Mouse (Mus musculus): ENCODE data around the gene Tmem88b. TPM values are rescaled to one million over a fixed set of nuclear protein-coding genes. Genes with fewer than 3 reads are reported as not detected.

The Tmem88b gene
- polyA plus RNA-seq, 1 experiment from 2014 or later: 0.24 TPM

DNA sequence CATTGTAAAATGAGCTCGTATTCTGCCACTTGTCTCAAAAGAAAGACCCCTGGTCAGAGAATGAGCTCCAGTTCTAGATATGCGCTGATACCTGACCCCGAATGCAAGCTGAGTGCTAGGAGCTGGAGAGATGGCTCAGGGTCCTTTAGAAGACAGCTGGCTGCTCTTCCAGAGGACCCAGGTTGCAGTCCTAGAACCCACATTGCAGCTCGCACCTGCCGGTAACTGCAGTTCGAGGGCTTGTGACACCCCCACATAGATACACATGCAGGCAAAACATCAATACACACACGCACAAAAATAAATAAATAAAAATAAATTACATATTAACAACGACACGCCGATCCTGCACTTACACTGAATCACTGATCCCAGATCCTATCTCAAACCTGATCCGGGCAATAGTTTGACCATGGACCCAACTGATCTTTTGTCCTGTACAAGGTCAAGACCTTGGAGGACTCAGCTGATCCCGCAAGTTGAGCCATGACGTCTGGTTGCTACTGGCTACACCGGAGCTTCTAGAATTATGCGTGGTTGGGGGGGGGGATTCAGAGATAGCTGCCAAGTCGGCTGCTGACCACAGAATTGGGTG, 2.1 kb downstream of the Tmem88b start:
- peaks cover 28% of the 10 kb centered on the region for H3K4me1 ChIP-seq
- H3K9me3 ChIP-seq: no peaks in the 10 kb centered on the region
- no peaks in the 10 kb centered on the region for H3K36me3 ChIP-seq (replicated peaks)
- peak overlapping the region; percentile 77 for H3K4me3 ChIP-seq
- H3K27ac ChIP-seq: peak overlapping the region; percentile 94
- H3K27me3 ChIP-seq (ENCODE audit: poor library complexity, severe bottlenecking): peaks cover 19% of the 10 kb centered on the region
- DNase-seq (ENCODE audit: extremely low spot score, low spot score): no peak
- 48% methylated on average over 16 of the region's 16 CpGs for WGBS

DNA sequence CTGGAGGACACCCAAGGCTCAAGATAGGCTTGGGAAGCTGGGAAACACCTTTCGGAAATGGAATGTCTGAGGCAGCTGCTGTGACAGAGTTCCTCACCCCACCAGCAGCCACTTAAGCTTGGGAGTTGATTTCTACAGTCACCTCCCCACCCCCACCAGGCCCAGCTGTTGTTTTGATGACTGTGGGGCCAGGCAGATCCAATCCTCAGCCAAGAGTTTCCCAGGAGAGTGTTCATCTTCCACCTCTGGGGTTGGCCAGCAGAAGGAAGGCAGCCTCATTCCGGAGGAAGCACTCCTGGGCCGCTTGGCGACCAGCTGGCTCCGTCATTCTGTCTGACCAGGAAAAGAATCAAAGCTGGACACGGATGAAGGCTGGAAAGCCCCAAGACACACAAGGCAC, 4.8 kb downstream of the Tmem88b start:
- Histone ChIP-seq H3K27me3 (ENCODE audit: poor library complexity, severe bottlenecking) (peaks cover 20% of the 10 kb centered on the region), H3K9me3 (no peaks in the 10 kb centered on the region), H3K4me3 (no peak overlapping the region), H3K27ac (no peak overlapping the region), H3K4me1 (peaks cover 44% of the 10 kb centered on the region), H3K36me3 (replicated peaks) (no peaks in the 10 kb centered on the region)
- no peak for DNase-seq (ENCODE audit: extremely low spot score, low spot score)
- 46% methylated on average over 6 of the region's 6 CpGs for WGBS

DNA sequence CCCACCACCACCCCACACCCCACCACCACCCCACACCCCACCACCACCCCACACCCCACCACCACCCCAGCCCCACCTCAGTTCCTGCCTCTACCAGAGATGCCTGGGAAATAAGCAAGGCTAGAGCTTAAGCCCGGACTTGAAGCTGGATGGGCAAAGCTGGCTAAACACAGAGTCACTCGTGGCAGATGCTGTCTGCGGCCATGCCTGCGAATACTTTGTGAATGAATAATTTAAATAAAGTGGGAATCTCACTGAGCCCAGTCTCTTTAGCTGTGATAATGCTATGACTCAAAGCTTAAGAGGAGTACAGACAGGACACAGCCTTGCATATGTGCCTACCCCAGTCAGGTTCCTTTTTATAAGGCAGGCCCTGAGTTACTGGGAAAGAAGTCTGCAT, 6.2 kb downstream of the Tmem88b start:
- H3K36me3 ChIP-seq (replicated peaks): no peaks in the 10 kb centered on the region
- 88% methylated on average over 4 of the region's 4 CpGs for WGBS

GRCm38 (mm10) chr4:155777816-155778215, 7.9 kb downstream of the Tmem88b start:
- 89% methylated on average over 2 of the region's 2 CpGs for WGBS
- Histone ChIP-seq H3K4me1 (peaks cover 41% of the 10 kb centered on the region), H3K27ac (no peak overlapping the region)

More for the DNA sequence above, 6.2 kb downstream of the Tmem88b start:
- no peak overlapping the region for H3K27ac ChIP-seq
- peaks cover 22% of the 10 kb centered on the region for H3K27me3 ChIP-seq (ENCODE audit: poor library complexity, severe bottlenecking)
- no peaks in the 10 kb centered on the region for H3K9me3 ChIP-seq
- no peak for DNase-seq (ENCODE audit: extremely low spot score, low spot score)
- H3K4me1 ChIP-seq: peaks cover 45% of the 10 kb centered on the region
- no peak overlapping the region for H3K4me3 ChIP-seq

DNA sequence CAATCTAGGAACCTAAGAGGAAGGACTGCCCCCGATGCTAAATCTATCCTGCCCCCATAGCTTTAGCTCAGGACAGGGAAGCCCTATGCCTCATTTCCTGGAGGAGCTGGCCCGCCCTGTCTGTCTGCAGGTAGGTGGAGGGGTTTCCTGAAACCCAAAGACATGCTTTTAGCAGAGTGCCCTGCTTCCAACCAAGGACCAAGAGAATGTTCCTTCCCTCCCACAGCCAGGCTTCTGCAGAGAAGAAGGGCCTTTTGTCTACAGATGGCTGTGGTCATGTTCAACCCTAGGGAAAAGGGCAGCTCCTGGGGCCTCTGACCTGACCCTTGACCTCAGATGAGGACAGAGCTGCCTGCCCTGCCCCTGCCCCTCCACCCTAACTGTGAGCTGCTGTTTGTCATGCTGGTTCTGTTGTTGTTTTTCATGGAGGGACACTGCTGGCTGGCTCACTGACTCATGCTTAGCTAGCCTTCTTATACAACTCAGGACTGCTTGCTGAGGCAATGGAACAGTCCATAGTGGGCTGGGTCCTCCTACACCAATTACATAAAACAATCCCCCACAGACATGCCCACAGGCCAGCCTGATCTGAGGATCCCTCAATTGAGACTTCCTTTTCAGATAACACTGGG, 8.9 kb downstream of the Tmem88b start:
- no peak overlapping the region for H3K4me3 ChIP-seq
- H3K27ac ChIP-seq: peak overlapping the region; percentile 73
- peaks cover 41% of the 10 kb centered on the region for H3K4me1 ChIP-seq
- 58% methylated on average over 2 of the region's 2 CpGs for WGBS
- H3K9me3 ChIP-seq: no peaks in the 10 kb centered on the region
- DNase-seq (ENCODE audit: extremely low spot score, low spot score): no peak
- no peaks in the 10 kb centered on the region for H3K36me3 ChIP-seq (replicated peaks)
- peaks cover 48% of the 10 kb centered on the region for H3K27me3 ChIP-seq (ENCODE audit: poor library complexity, severe bottlenecking)

More at GRCm38 (mm10) chr4:155777816-155778215, 7.9 kb downstream of the Tmem88b start:
- Histone ChIP-seq H3K36me3 (replicated peaks) (no peaks in the 10 kb centered on the region), H3K4me3 (no peak overlapping the region), H3K27me3 (ENCODE audit: poor library complexity, severe bottlenecking) (peaks cover 38% of the 10 kb centered on the region), H3K9me3 (no peaks in the 10 kb centered on the region)
- no peak for DNase-seq (ENCODE audit: extremely low spot score, low spot score)

GRCm38 (mm10) chr4:155775855-155776254, 9.8 kb downstream of the Tmem88b start:
- H3K4me1 ChIP-seq: peaks cover 40% of the 10 kb centered on the region
- 93% methylated on average over 3 of the region's 3 CpGs for WGBS

DNA sequence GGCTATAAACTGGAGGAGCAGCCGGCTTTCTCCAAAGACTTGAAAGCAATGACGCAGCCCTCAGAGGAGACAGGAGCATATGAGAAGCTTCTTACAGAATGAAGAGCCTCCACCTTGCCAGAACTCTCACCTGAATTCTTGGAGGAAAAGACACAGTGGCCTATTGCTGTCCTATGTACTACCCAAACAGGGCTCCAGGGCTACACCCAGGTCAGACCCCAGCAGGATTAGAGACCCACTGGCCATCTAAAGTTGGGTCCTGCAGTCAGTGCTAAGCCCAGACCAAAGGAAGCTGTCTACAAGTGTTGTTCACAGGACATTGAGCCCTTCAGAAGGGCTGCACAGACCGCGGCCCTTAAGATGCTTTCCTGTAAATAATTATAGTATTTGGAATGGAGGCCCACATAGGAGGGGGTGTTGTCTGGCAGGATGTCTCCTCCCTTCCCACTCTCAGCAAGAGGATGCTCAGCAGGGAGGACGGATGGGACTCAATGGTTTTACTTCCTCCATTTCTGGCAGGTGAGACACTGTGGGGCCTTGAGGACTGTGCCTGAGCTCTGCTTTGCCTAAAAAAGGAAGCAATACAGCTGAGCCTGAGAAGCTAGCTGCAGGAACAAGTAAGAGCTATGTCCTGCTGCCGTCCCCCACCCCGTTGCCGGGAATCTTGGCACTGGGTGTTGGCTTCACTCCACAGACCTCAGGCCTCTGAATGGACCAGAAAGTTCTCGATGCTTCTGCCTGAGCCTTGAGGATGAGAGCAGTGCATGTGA, 10.5 kb downstream of the Tmem88b start:
- Histone ChIP-seq H3K36me3 (replicated peaks) (no peaks in the 10 kb centered on the region), H3K4me3 (peak overlapping the region; percentile 52), H3K9me3 (no peaks in the 10 kb centered on the region), H3K4me1 (peaks cover 44% of the 10 kb centered on the region), H3K27ac (peak overlapping the region; percentile 72), H3K27me3 (ENCODE audit: poor library complexity, severe bottlenecking) (peaks cover 61% of the 10 kb centered on the region)
- no peak for DNase-seq (ENCODE audit: extremely low spot score, low spot score)
- WGBS: 63% methylated on average over 9 of the region's 9 CpGs

More at GRCm38 (mm10) chr4:155775855-155776254, 9.8 kb downstream of the Tmem88b start:
- 0 out of 2 replicates have a peak overlapping the region, but pooled peaks have one; percentile 72 for H3K27ac ChIP-seq
- peaks cover 58% of the 10 kb centered on the region for H3K27me3 ChIP-seq (ENCODE audit: poor library complexity, severe bottlenecking)
- no peaks in the 10 kb centered on the region for H3K9me3 ChIP-seq
- no peak overlapping the region for H3K4me3 ChIP-seq
- no peak for DNase-seq (ENCODE audit: extremely low spot score, low spot score)
- H3K36me3 ChIP-seq (replicated peaks): no peaks in the 10 kb centered on the region

- Histone ChIP-seq H3K4me1 (peaks cover 53% of the 10 kb centered on the region), H3K27ac (peak within 1 kb of the TSS; percentile 72), H3K27me3 (ENCODE audit: poor library complexity, severe bottlenecking) (peaks cover 57% of the 10 kb centered on the region), H3K36me3 (replicated peaks) (no peaks in the 10 kb centered on the region), H3K4me3 (peak within 1 kb of the TSS; percentile 52), H3K9me3 (no peaks in the 10 kb centered on the region)
- peak; percentile 82 for DNase-seq (ENCODE audit: extremely low spot score, low spot score)
- WGBS: 2% methylated on average over 35 of the region's 35 CpGs
Measured at GRCm38 (mm10) chr4:155774280-155774754, 11.4 kb downstream of the Tmem88b start, which contains the start of gene Vwa1. Gene Vwa1 (minus strand): TSS chr4:155774698.

GRCm38 (mm10) chr4:155773335-155774078, 12.2 kb downstream of the Tmem88b start:
- Histone ChIP-seq H3K4me1 (peaks cover 60% of the 10 kb centered on the region), H3K9me3 (no peaks in the 10 kb centered on the region), H3K27ac (no peak overlapping the region), H3K27me3 (ENCODE audit: poor library complexity, severe bottlenecking) (peaks cover 57% of the 10 kb centered on the region), H3K4me3 (peak overlapping the region; percentile 52), H3K36me3 (replicated peaks) (no peaks in the 10 kb centered on the region)
- WGBS: 48% methylated on average over 5 of the region's 5 CpGs
- DNase-seq (ENCODE audit: extremely low spot score, low spot score): no peak

GRCm38 (mm10) chr4:155772786-155773185, 12.9 kb downstream of the Tmem88b start:
- no peak overlapping the region for H3K27ac ChIP-seq

GRCm38 (mm10) chr4:155771706-155772105, 14.0 kb downstream of the Tmem88b start:
- no peak for DNase-seq (ENCODE audit: extremely low spot score, low spot score)
- Histone ChIP-seq H3K27ac (no peak overlapping the region), H3K27me3 (ENCODE audit: poor library complexity, severe bottlenecking) (peaks cover 57% of the 10 kb centered on the region), H3K4me3 (no peak overlapping the region), H3K36me3 (replicated peaks) (no peaks in the 10 kb centered on the region), H3K4me1 (peaks cover 49% of the 10 kb centered on the region), H3K9me3 (no peaks in the 10 kb centered on the region)
- WGBS: 91% methylated on average over 2 of the region's 2 CpGs

More at GRCm38 (mm10) chr4:155772786-155773185, 12.9 kb downstream of the Tmem88b start:
- H3K27me3 ChIP-seq (ENCODE audit: poor library complexity, severe bottlenecking): peaks cover 57% of the 10 kb centered on the region
- H3K4me3 ChIP-seq: no peak overlapping the region
- H3K36me3 ChIP-seq (replicated peaks): no peaks in the 10 kb centered on the region
- no peaks in the 10 kb centered on the region for H3K9me3 ChIP-seq
- no peak for DNase-seq (ENCODE audit: extremely low spot score, low spot score)
- 90% methylated on average over 13 of the region's 13 CpGs for WGBS
- H3K4me1 ChIP-seq: peaks cover 59% of the 10 kb centered on the region

DNA sequence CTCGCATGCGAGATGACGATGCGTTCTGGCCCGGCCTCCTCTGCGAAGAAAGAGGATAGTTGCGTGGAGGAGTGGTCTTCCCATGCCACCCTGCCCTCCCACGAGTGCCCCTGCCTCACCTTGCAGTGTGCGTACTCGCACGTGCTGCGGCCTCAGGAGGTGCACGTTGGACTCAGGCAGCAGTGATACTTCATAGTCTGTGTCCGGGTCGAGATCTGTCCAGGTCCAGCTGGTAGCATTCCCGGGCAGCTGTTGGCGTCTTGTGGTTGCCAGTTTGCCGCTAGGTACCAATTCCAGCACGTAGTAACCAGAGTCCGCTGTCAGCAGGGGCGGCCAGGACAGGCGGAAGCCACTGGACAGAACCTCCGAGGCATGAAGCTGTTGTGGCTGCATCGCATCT, 15.0 kb downstream of the Tmem88b start:
- Histone ChIP-seq H3K4me1 (peaks cover 43% of the 10 kb centered on the region), H3K36me3 (replicated peaks) (no peaks in the 10 kb centered on the region), H3K4me3 (peak overlapping the region; percentile 67), H3K27ac (peak overlapping the region; percentile 96), H3K27me3 (ENCODE audit: poor library complexity, severe bottlenecking) (peaks cover 52% of the 10 kb centered on the region), H3K9me3 (no peaks in the 10 kb centered on the region)
- 46% methylated on average over 24 of the region's 24 CpGs for WGBS
- DNase-seq (ENCODE audit: extremely low spot score, low spot score): no peak
